ENCODE assay signal across 11 mouse cellular contexts in the genomic region with DNA sequence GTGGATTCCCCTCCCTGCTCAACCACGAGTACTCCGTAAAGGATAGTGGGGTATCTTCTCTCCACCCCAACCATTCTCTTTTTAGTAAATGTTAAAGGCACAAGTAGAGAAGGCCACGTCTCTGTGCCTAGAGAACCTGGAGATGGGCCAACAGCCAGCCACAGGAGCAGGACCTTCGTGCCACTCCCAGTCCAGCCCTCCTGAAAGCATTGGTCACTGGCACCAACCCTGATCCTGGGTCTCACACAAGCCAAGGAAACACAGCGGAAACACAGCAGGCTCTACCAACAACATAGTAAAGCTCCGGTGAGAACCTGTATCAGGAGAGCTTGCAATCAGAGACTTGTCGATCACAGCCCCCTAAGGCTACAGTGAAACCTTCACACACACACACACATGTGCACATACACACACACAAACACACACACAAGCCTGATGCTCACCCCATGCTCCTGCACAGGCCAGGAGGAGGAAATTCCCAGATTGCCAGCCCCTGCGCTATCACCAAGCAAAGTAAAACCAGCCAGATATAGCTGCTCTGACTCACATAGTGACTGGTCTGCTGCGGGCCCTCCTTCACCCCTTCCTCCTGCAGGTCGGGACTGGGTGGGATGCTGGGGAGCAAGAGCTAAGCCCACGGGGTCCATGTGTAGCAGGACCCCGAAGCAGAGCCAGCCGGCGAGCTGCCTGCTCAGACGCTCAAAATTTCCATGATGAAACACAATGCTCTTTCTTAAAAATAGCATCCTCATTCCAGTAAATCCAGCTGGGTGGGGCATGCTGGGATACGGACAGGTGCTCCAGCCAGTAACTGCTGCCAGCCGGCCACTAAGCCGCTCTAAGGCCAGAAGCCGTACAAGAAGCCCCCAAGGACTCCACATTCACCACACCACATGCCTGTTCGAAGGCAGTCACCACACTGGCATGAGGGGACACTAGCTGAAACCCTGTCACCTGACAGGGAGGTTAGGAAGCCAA. TPM values are rescaled to one million over a fixed set of nuclear protein-coding genes. Genes with fewer than 3 reads are reported as not detected.
A peak's percentile ranks its signal among the peaks of the same experiment; 100 is the strongest.
DNase-seq lines count a peak whose midpoint lies in the region; ATAC-seq and TF ChIP-seq lines count a peak whose summit lies in the region.
"Had no signal": no experiment of that assay in that cellular context is flagged by ENCODE, and none has a peak within 500 bp of the region (broad histone marks: within the 10 kb centered on the region; RNA-seq: fewer than 3 reads in every experiment).

No protein-coding gene starts in this region.

- no peak overlapping the region for H3K27ac ChIP-seq in heart, embryonic 11.5 days (ENCODE audit: low read depth, low read length)
- H3K27ac ChIP-seq in testis, adult 2 months (ENCODE audit: control insufficient read depth, insufficient read depth, low read depth, low read length) = no peak overlapping the region
- H3K27ac ChIP-seq in kidney, adult 2 months (ENCODE audit: insufficient read depth, low read depth, low read length) = no peak overlapping the region
- H3K27ac ChIP-seq: macrophage had no signal

- H3K27me3 ChIP-seq in heart, embryonic 11.5 days (ENCODE audit: control insufficient read depth, insufficient read depth, low read length) = no peaks in the 10 kb centered on the region
- no peaks in the 10 kb centered on the region for H3K27me3 ChIP-seq in testis, adult 2 months (ENCODE audit: control insufficient read depth, insufficient read depth, low read length)
- no peaks in the 10 kb centered on the region for H3K27me3 ChIP-seq in kidney, adult 2 months (replicated peaks; ENCODE audit: control insufficient read depth, insufficient read depth, low read length)

- WGBS in heart, embryonic 11.5 days (ENCODE audit: insufficient replicate concordance) = 70% methylated on average over 20 of the region's 20 CpGs
- 72% methylated on average over 20 of the region's 20 CpGs for WGBS in kidney, adult 2 months

- H3K36me3 ChIP-seq in heart, embryonic 11.5 days (ENCODE audit: control insufficient read depth, insufficient read depth, low read length) = no peaks in the 10 kb centered on the region
- H3K36me3 ChIP-seq in testis, adult 2 months (ENCODE audit: control insufficient read depth, insufficient read depth, low read length) = no peaks in the 10 kb centered on the region
- no peaks in the 10 kb centered on the region for H3K36me3 ChIP-seq in kidney, adult 2 months (ENCODE audit: control insufficient read depth, insufficient read depth, low read length)

- TF ChIP-seq POLR2A in testis, adult 2 months (IDR thresholded peaks at IDR 0.05; ENCODE audit: control insufficient read depth, low read depth, low read length) = no peak
- no peak for TF ChIP-seq POLR2A in kidney, adult 2 months (IDR thresholded peaks at IDR 0.05; ENCODE audit: low read depth, low read length)

- H3K4me1 ChIP-seq in heart, embryonic 11.5 days (ENCODE audit: control insufficient read depth, insufficient read depth, low read length) = peaks cover 9% of the 10 kb centered on the region; the same call in 1 of the 2 replicates
- H3K4me1 ChIP-seq in testis, adult 2 months (ENCODE audit: control insufficient read depth, insufficient read depth, low read length) = peaks cover 6% of the 10 kb centered on the region
- H3K4me1 ChIP-seq in kidney, adult 2 months (ENCODE audit: control insufficient read depth, insufficient read depth, low read length) = no peaks in the 10 kb centered on the region

- 0 out of 2 replicates have a peak overlapping the region, but pooled peaks have one; percentile 6 for H3K9ac ChIP-seq in heart, embryonic 11.5 days (ENCODE audit: low read depth, low read length)

- TF ChIP-seq CTCF in testis, adult 2 months (IDR thresholded peaks at IDR 0.05; ENCODE audit: control insufficient read depth, insufficient read depth, insufficient replicate concordance, low read depth, low read length) = no peak
- no peak for TF ChIP-seq CTCF in kidney, adult 2 months (conservative IDR thresholded peaks at IDR 0.05; ENCODE audit: insufficient read depth, insufficient read length, low read depth, low read length)

- no peak overlapping the region for H3K4me3 ChIP-seq in heart, embryonic 11.5 days (ENCODE audit: low read depth, low read length)
- peak overlapping the region; percentile 63 for H3K4me3 ChIP-seq in testis, adult 2 months (ENCODE audit: control insufficient read depth, low read depth, low read length)
- no peak overlapping the region for H3K4me3 ChIP-seq in kidney, adult 2 months (ENCODE audit: insufficient read depth, low read depth, low read length)

- peak overlapping the region; percentile 1; the same call in 1 of the 2 replicates for H3K4me2 ChIP-seq in heart, embryonic 11.5 days

- no peak for ATAC-seq in heart, embryonic 11.5 days (replicated peaks; ENCODE audit: insufficient number of reproducible peaks, low FRiP score, low TSS enrichment)

- peak; percentile 58 to 68 for DNase-seq in adrenal gland, adult (ENCODE audit: inconsistent age in 2 of 2, low spot score in 1 of 2)
- DNase-seq in adrenal gland, postnatal 4 days (ENCODE audit: low spot score in 2 of 2) = no peak
- no peak for DNase-seq in heart, adult 8-10 months (ENCODE audit: low spot score)
- no peak for DNase-seq in testis, postnatal 10 days (ENCODE audit: low spot score)
- DNase-seq in liver = no peak
- DNase-seq in kidney, adult 2 months = no peak
- DNase-seq: kidney, adult 11 months had no signal

- no peaks in the 10 kb centered on the region for H3K9me3 ChIP-seq in heart, embryonic 11.5 days (replicated peaks; ENCODE audit: control insufficient read depth, low read length)

RNA-seq across cellular contexts. Expression of a gene that starts 29.7 kb away (rescaled TPM):
- total RNA-seq in adrenal gland, postnatal 4 days (2021) = 10 to 100 TPM; 85.3 to 88.5 TPM
- polyA plus RNA-seq in heart, embryonic 11.5 days (2014; fragmentation: Nextera tagmentation; extraction: Ambion mirVana) = 7.5 and 9.4 TPM in 2 replicates
- 10 to 100 TPM; 53.2 to 63.6 (median 56.8) TPM for total RNA-seq in heart, adult 8-10 months (2022)
- polyA plus RNA-seq in testis, adult 2 months (2012; rRNA removed) = 63.7 and 75.0 TPM in 2 replicates
- polyA plus RNA-seq in kidney, adult 2 months (2012; rRNA removed) = 56.0 and 59.8 TPM in 2 replicates

RNA-seq across cellular contexts. Expression of a gene that starts 55.3 kb away (rescaled TPM):
- under 1 TPM; 0.31 to 0.59 TPM for total RNA-seq in adrenal gland, postnatal 4 days (2021)
- polyA plus RNA-seq in heart, embryonic 11.5 days (2014; fragmentation: Nextera tagmentation; extraction: Ambion mirVana) = 4.3 and 5.9 TPM in 2 replicates
- 1 to 10 TPM; 1.3 to 2.6 (median 2.3) TPM for total RNA-seq in heart, adult 8-10 months (2022)
- polyA plus RNA-seq in testis, adult 2 months (2012; rRNA removed) = 1.6 and 1.8 TPM in 2 replicates
- not detected in 2 replicates for polyA plus RNA-seq in kidney, adult 2 months (2012; rRNA removed)
- total RNA-seq: left cerebral cortex, postnatal 14 days had no signal
- polyA plus RNA-seq: macrophage had no signal

Comparison
In these comparisons a context has a peak if more than half of its experiments do, and no peak if none do; other contexts are left out.
1. DNase-seq: peak in adrenal gland, adult (2 of 2); none in adrenal gland, postnatal 4 days (0 of 2), heart, adult 8-10 months (single experiment), testis, postnatal 10 days (single experiment), liver (single experiment) and kidney, adult 2 months (single experiment).